Mouse (Mus musculus): ENCODE measurements around the gene Cep170b. TPM values are rescaled to one million over a fixed set of nuclear protein-coding genes. Genes with fewer than 3 reads are reported as not detected.

The Cep170b gene
- total and polyA plus RNA-seq, 2 experiments from 2014 or later, result 46.4 to 140 TPM

GRCm38 (mm10) chr12:112760154-112760926 is 40.1 kb downstream of the Cep170b start, which contains the start of gene Pld4:
Pld4 (plus strand) TSS chr12:112760655.
- H3K27ac ChIP-seq (ENCODE audit: low read depth, low read length), result no peak within 1 kb of the TSS
- WGBS, result 50% methylated on average over 4 of the region's 4 CpGs

GRCm38 (mm10) chr12:112761411-112761810 is 41.2 kb downstream of the Cep170b start:
- Histone ChIP-seq H3K27ac (ENCODE audit: low read depth, low read length) (no peak overlapping the region), H3K4me1 (ENCODE audit: insufficient read depth, low read length) (no peaks in the 10 kb centered on the region), H3K4me2 (ENCODE audit: low read depth, low read length, poor library complexity, severe bottlenecking) (no peak overlapping the region), H3K9ac (replicated peaks; ENCODE audit: low read length, poor library complexity, severe bottlenecking) (no peak overlapping the region), H3K9me3 (ENCODE audit: low read length) (no peaks in the 10 kb centered on the region), H3K27me3 (ENCODE audit: insufficient read depth, low read length) (no peaks in the 10 kb centered on the region), H3K4me3 (ENCODE audit: low read depth, low read length) (no peak overlapping the region), H3K36me3 (ENCODE audit: insufficient read depth, low read length) (no peaks in the 10 kb centered on the region)
- ATAC-seq (ENCODE audit: low FRiP score) (no peak), DNase-seq (ENCODE audit: low spot score) (no peak)
- TF ChIP-seq CTCF (IDR thresholded peaks at IDR 0.05), result no peak
- 91% methylated on average over 4 of the region's 4 CpGs for WGBS

More at GRCm38 (mm10) chr12:112760154-112760926, 40.1 kb downstream of the Cep170b start, which contains the start of gene Pld4:
- Histone ChIP-seq H3K9me3 (ENCODE audit: low read length) (no peaks in the 10 kb centered on the region), H3K4me1 (ENCODE audit: insufficient read depth, low read length) (no peaks in the 10 kb centered on the region), H3K9ac (replicated peaks; ENCODE audit: low read length, poor library complexity, severe bottlenecking) (no peak within 1 kb of the TSS), H3K4me2 (ENCODE audit: low read depth, low read length, poor library complexity, severe bottlenecking) (no peak within 1 kb of the TSS), H3K27me3 (ENCODE audit: insufficient read depth, low read length) (no peaks in the 10 kb centered on the region), H3K36me3 (ENCODE audit: insufficient read depth, low read length) (no peaks in the 10 kb centered on the region), H3K4me3 (ENCODE audit: low read depth, low read length) (no peak within 1 kb of the TSS)
- no peak for TF ChIP-seq CTCF (IDR thresholded peaks at IDR 0.05)
- DNase-seq (ENCODE audit: low spot score) (no peak), ATAC-seq (ENCODE audit: low FRiP score) (no peak)

- no peak for ATAC-seq (ENCODE audit: low FRiP score)
Measured at GRCm38 (mm10) chr12:112762018-112762417, 41.8 kb downstream of the Cep170b start.

GRCm38 (mm10) chr12:112763176-112763575 is 42.9 kb downstream of the Cep170b start:
- no peak overlapping the region for H3K4me2 ChIP-seq (ENCODE audit: low read depth, low read length, poor library complexity, severe bottlenecking)
- TF ChIP-seq CTCF (IDR thresholded peaks at IDR 0.05), result no peak
- no peak overlapping the region for H3K9ac ChIP-seq (replicated peaks; ENCODE audit: low read length, poor library complexity, severe bottlenecking)
- no peak overlapping the region for H3K4me3 ChIP-seq (ENCODE audit: low read depth, low read length)
- H3K27ac ChIP-seq (ENCODE audit: low read depth, low read length), result no peak overlapping the region
- no peak for DNase-seq (ENCODE audit: low spot score)
- H3K4me1 ChIP-seq (ENCODE audit: insufficient read depth, low read length), result no peaks in the 10 kb centered on the region
- 83% methylated on average over 4 of the region's 4 CpGs for WGBS
- H3K36me3 ChIP-seq (ENCODE audit: insufficient read depth, low read length), result no peaks in the 10 kb centered on the region
- no peaks in the 10 kb centered on the region for H3K9me3 ChIP-seq (ENCODE audit: low read length)
- H3K27me3 ChIP-seq (ENCODE audit: insufficient read depth, low read length), result no peaks in the 10 kb centered on the region
- no peak for ATAC-seq (ENCODE audit: low FRiP score)

More at GRCm38 (mm10) chr12:112762018-112762417, 41.8 kb downstream of the Cep170b start:
- no peaks in the 10 kb centered on the region for H3K27me3 ChIP-seq (ENCODE audit: insufficient read depth, low read length)
- WGBS, result 89% methylated on average over 3 of the region's 3 CpGs
- H3K27ac ChIP-seq (ENCODE audit: low read depth, low read length), result no peak overlapping the region
- H3K9ac ChIP-seq (replicated peaks; ENCODE audit: low read length, poor library complexity, severe bottlenecking), result no peak overlapping the region
- no peaks in the 10 kb centered on the region for H3K4me1 ChIP-seq (ENCODE audit: insufficient read depth, low read length)
- no peak overlapping the region for H3K4me2 ChIP-seq (ENCODE audit: low read depth, low read length, poor library complexity, severe bottlenecking)
- DNase-seq (ENCODE audit: low spot score), result no peak
- no peaks in the 10 kb centered on the region for H3K36me3 ChIP-seq (ENCODE audit: insufficient read depth, low read length)
- H3K9me3 ChIP-seq (ENCODE audit: low read length), result no peaks in the 10 kb centered on the region
- no peak overlapping the region for H3K4me3 ChIP-seq (ENCODE audit: low read depth, low read length)
- TF ChIP-seq CTCF (IDR thresholded peaks at IDR 0.05), result no peak

- no peak for ATAC-seq (ENCODE audit: low FRiP score)
- Histone ChIP-seq H3K9me3 (ENCODE audit: low read length) (no peaks in the 10 kb centered on the region), H3K36me3 (ENCODE audit: insufficient read depth, low read length) (no peaks in the 10 kb centered on the region), H3K27me3 (ENCODE audit: insufficient read depth, low read length) (no peaks in the 10 kb centered on the region), H3K4me1 (ENCODE audit: insufficient read depth, low read length) (no peaks in the 10 kb centered on the region), H3K4me3 (ENCODE audit: low read depth, low read length) (no peak overlapping the region), H3K4me2 (ENCODE audit: low read depth, low read length, poor library complexity, severe bottlenecking) (no peak overlapping the region), H3K27ac (ENCODE audit: low read depth, low read length) (no peak overlapping the region), H3K9ac (replicated peaks; ENCODE audit: low read length, poor library complexity, severe bottlenecking) (no peak overlapping the region)
- 77% methylated on average over 5 of the region's 5 CpGs for WGBS
- DNase-seq (ENCODE audit: low spot score), result no peak
- no peak for TF ChIP-seq CTCF (IDR thresholded peaks at IDR 0.05)
Measured at GRCm38 (mm10) chr12:112764141-112764540, 43.9 kb downstream of the Cep170b start.

- Histone ChIP-seq H3K27ac (ENCODE audit: low read depth, low read length) (no peak overlapping the region), H3K36me3 (ENCODE audit: insufficient read depth, low read length) (no peaks in the 10 kb centered on the region), H3K9me3 (ENCODE audit: low read length) (no peaks in the 10 kb centered on the region), H3K4me1 (ENCODE audit: insufficient read depth, low read length) (no peaks in the 10 kb centered on the region), H3K4me2 (ENCODE audit: low read depth, low read length, poor library complexity, severe bottlenecking) (no peak overlapping the region), H3K4me3 (ENCODE audit: low read depth, low read length) (no peak overlapping the region), H3K9ac (replicated peaks; ENCODE audit: low read length, poor library complexity, severe bottlenecking) (no peak overlapping the region), H3K27me3 (ENCODE audit: insufficient read depth, low read length) (no peaks in the 10 kb centered on the region)
- no peak for DNase-seq (ENCODE audit: low spot score)
- ATAC-seq (ENCODE audit: low FRiP score), result no peak
- 92% methylated on average over 7 of the region's 7 CpGs for WGBS
- no peak for TF ChIP-seq CTCF (IDR thresholded peaks at IDR 0.05)
Measured at GRCm38 (mm10) chr12:112764991-112765390, 44.7 kb downstream of the Cep170b start.

Measured in midbrain, postnatal 0 days (tissue).